Mouse (Mus musculus) bone marrow macrophage, adult 2 months (primary cell): ENCODE measurements around the gene Ahdc1. TPM values are rescaled to one million over a fixed set of nuclear protein-coding genes. Genes with fewer than 3 reads are reported as not detected.

Source experiments
- H3K27ac ChIP-seq: 2 replicates; pipeline ENCODE4 v1.5.1; 2012; ENCODE audit warnings: low read depth, low read length; ENCODE audit not compliant: insufficient read depth
- H3K4me1 ChIP-seq: 2 replicates; pipeline ENCODE4 v1.6.1; 2012; ENCODE audit warnings: low read length; ENCODE audit not compliant: control insufficient read depth, insufficient read depth
- H3K4me3 ChIP-seq: 2 replicates; pipeline ENCODE4 v1.5.1; 2012; ENCODE audit warnings: mild to moderate bottlenecking, low read length, moderate library complexity; ENCODE audit not compliant: insufficient read depth
- CTCF ChIP-seq: IDR thresholded peaks from 2 replicates; pipeline ENCODE4 v1.5.1; 2012; ENCODE audit warnings: low read depth, mild to moderate bottlenecking, low read length, moderate library complexity
- POLR2A ChIP-seq: IDR thresholded peaks from 2 replicates; pipeline ENCODE4 v1.6.1; 2012; ENCODE audit warnings: mild to moderate bottlenecking, low read depth, low read length, borderline replicate concordance
- polyA plus RNA-seq: library from polyadenylated mRNA; stranded (reverse); fragments of >200 nt; gene quantifications from 2 replicates; pipeline ENCODE4 v1.2.4, GENCODE M21; 2012; ENCODE audit not compliant: missing spikeins, insufficient read depth, insufficient read length

Ahdc1 gene
- polyA plus RNA-seq, 1 experiment: 5.5 TPM

GRCm38 (mm10) chr4:133037798-133038197, 26.7 kb downstream of the Ahdc1 start:
- Histone ChIP-seq H3K4me1 (no peaks in the 10 kb centered on the region), H3K27ac (no peak overlapping the region), H3K4me3 (no peak overlapping the region)
- TF ChIP-seq CTCF (no peak), POLR2A (no peak)

GRCm38 (mm10) chr4:133038521-133039115, 27.6 kb downstream of the Ahdc1 start:
- peak overlapping the region; percentile 51 for H3K4me3 ChIP-seq
- no peaks in the 10 kb centered on the region for H3K4me1 ChIP-seq
- TF ChIP-seq POLR2A (no peak), CTCF (no peak)
- no peak overlapping the region for H3K27ac ChIP-seq

GRCm38 (mm10) chr4:133039116-133039819, 28.2 kb downstream of the Ahdc1 start:
- H3K4me3 ChIP-seq: peak overlapping the region; percentile 51
- H3K27ac ChIP-seq: no peak overlapping the region
- no peaks in the 10 kb centered on the region for H3K4me1 ChIP-seq
- TF ChIP-seq CTCF: no peak
- TF ChIP-seq POLR2A: no peak

- Histone ChIP-seq H3K4me3 (no peak overlapping the region), H3K4me1 (no peaks in the 10 kb centered on the region)
Measured at GRCm38 (mm10) chr4:133039832-133040231, 28.8 kb downstream of the Ahdc1 start.

GRCm38 (mm10) chr4:133040241-133040904, 29.3 kb downstream of the Ahdc1 start:
- H3K27ac ChIP-seq: no peak overlapping the region
- no peaks in the 10 kb centered on the region for H3K4me1 ChIP-seq
- H3K4me3 ChIP-seq: no peak overlapping the region
- TF ChIP-seq CTCF (no peak), POLR2A (no peak)

More at GRCm38 (mm10) chr4:133039832-133040231, 28.8 kb downstream of the Ahdc1 start:
- H3K27ac ChIP-seq: no peak overlapping the region
- TF ChIP-seq CTCF: no peak
- no peak for TF ChIP-seq POLR2A

GRCm38 (mm10) chr4:133042244-133042643, 31.2 kb downstream of the Ahdc1 start:
- H3K4me3 ChIP-seq: no peak overlapping the region
- no peaks in the 10 kb centered on the region for H3K4me1 ChIP-seq
- no peak overlapping the region for H3K27ac ChIP-seq
- no peak for TF ChIP-seq CTCF
- TF ChIP-seq POLR2A: no peak

- Histone ChIP-seq H3K27ac (no peak overlapping the region), H3K4me3 (no peak overlapping the region), H3K4me1 (no peaks in the 10 kb centered on the region)
- no peak for TF ChIP-seq CTCF
- no peak for TF ChIP-seq POLR2A
Measured at GRCm38 (mm10) chr4:133042651-133043635, 31.9 kb downstream of the Ahdc1 start.

GRCm38 (mm10) chr4:133043798-133044646, 33.0 kb downstream of the Ahdc1 start:
- Histone ChIP-seq H3K4me1 (no peaks in the 10 kb centered on the region), H3K4me3 (no peak overlapping the region), H3K27ac (no peak overlapping the region)
- TF ChIP-seq POLR2A (no peak), CTCF (no peak)
